ENCODE assay signal across 24 mouse cellular contexts in genomic region chr1:126403970-126404369, GRCm38 (mm10).
"Had no signal": no experiment of that assay in that cellular context is flagged by ENCODE, and none has a peak within 500 bp of the region (broad histone marks: within the 10 kb centered on the region; RNA-seq: fewer than 3 reads in every experiment).

No protein-coding gene starts in this region.

- DNase-seq: gastrocnemius, adult 2 months; gastrocnemius, postnatal 10 days; gastrocnemius, postnatal 25 days; heart, postnatal 10 days; heart, postnatal 4 days; kidney, adult 18-20 months; kidney, adult 8-10 months; kidney, postnatal 10 days; kidney, postnatal 25 days; kidney, postnatal 4 days had no signal

- ATAC-seq: forebrain, embryonic 16.5 days; hindbrain, embryonic 16.5 days; inflammation-experienced regulatory T-cells, adult 6 months; intestine, embryonic 15.5 days; intestine, postnatal 0 days had no signal

- H3K36me3 ChIP-seq: heart, embryonic 10.5 days; heart, embryonic 12.5 days; hindbrain, embryonic 10.5 days; hindbrain, embryonic 12.5 days; intestine, embryonic 15.5 days; limb, embryonic 10.5 days; limb, embryonic 12.5 days had no signal

- H3K4me3 ChIP-seq: gastrocnemius, adult 2 months; heart, embryonic 10.5 days; heart, embryonic 12.5 days; hindbrain, embryonic 10.5 days; hindbrain, embryonic 12.5 days; intestine, embryonic 15.5 days; layer of hippocampus, adult 2 months; left cerebral cortex, adult 2 months; limb, embryonic 10.5 days; limb, embryonic 12.5 days had no signal

- H3K4me1 ChIP-seq: heart, embryonic 10.5 days; heart, embryonic 12.5 days; hindbrain, embryonic 12.5 days; intestine, embryonic 15.5 days; limb, embryonic 10.5 days; limb, embryonic 12.5 days had no signal

- H3K4me2 ChIP-seq: heart, embryonic 12.5 days; hindbrain, embryonic 12.5 days; hindbrain, embryonic 14.5 days; intestine, embryonic 15.5 days; limb, embryonic 12.5 days had no signal

- H3K9ac ChIP-seq: heart, embryonic 12.5 days; hindbrain, embryonic 12.5 days; hindbrain, embryonic 14.5 days; intestine, embryonic 15.5 days; limb, embryonic 12.5 days had no signal

- H3K9me3 ChIP-seq: heart, embryonic 10.5 days; heart, embryonic 12.5 days; hindbrain, embryonic 10.5 days; hindbrain, embryonic 12.5 days; intestine, embryonic 15.5 days; limb, embryonic 10.5 days; limb, embryonic 12.5 days had no signal

- H3K27me3 ChIP-seq: heart, embryonic 12.5 days; hindbrain, embryonic 12.5 days; intestine, embryonic 15.5 days; limb, embryonic 12.5 days had no signal

- H3K27ac ChIP-seq: gastrocnemius, adult 2 months; heart, embryonic 10.5 days; hindbrain, embryonic 10.5 days; hindbrain, embryonic 12.5 days; hindbrain, embryonic 14.5 days; intestine, embryonic 15.5 days; layer of hippocampus, adult 2 months; left cerebral cortex, adult 2 months; limb, embryonic 10.5 days; limb, embryonic 12.5 days had no signal
